Mouse (Mus musculus) hindbrain, embryonic 11.5 days (tissue): ENCODE results near the gene Rpl35a. TPM values are rescaled to one million over a fixed set of nuclear protein-coding genes. Genes with fewer than 3 reads are reported as not detected.

Source experiments
- ATAC-seq: fragments of 200-750 bp; cut with Nextera tagmentation; 2 replicates; pipeline ENCODE4 v1.8.0; 2017; ENCODE audit warnings: mild to moderate bottlenecking, moderate TSS enrichment, moderate library complexity; ENCODE audit not compliant: low FRiP score
- DNase-seq: peaks from one replicate; pipeline ENCODE4 v3.0.0-alpha.2; 2015; ENCODE audit warnings: low spot score
- H3K27ac ChIP-seq: fragments of 300-500 bp; sonication (generic); 2 replicates; pipeline ENCODE4 v1.5.1; 2014; ENCODE audit warnings: mild to moderate bottlenecking, low read depth, low read length
- H3K27me3 ChIP-seq: fragments of 300-500 bp; sonication (generic); 2 replicates; pipeline ENCODE4 v1.6.1; 2014; ENCODE audit warnings: mild to moderate bottlenecking, low read length, moderate library complexity, mixed read lengths; ENCODE audit not compliant: control insufficient read depth, insufficient read depth
- H3K36me3 ChIP-seq: fragments of 300-500 bp; sonication (generic); 2 replicates; pipeline ENCODE4 v1.6.1; 2014; ENCODE audit warnings: mild to moderate bottlenecking, low read length, moderate library complexity, mixed read lengths; ENCODE audit not compliant: control insufficient read depth, insufficient read depth
- H3K4me1 ChIP-seq: fragments of 300-500 bp; sonication (generic); replicated peaks from 2 replicates; pipeline ENCODE4 v1.6.1; 2014; ENCODE audit warnings: low read length, mixed read lengths; ENCODE audit not compliant: control insufficient read depth, insufficient read depth
- H3K4me2 ChIP-seq: fragments of 300-500 bp; sonication (generic); replicated peaks from 2 replicates; pipeline ENCODE4 v1.6.1; 2014; ENCODE audit warnings: mild to moderate bottlenecking, low read depth, low read length
- H3K4me3 ChIP-seq: fragments of 300-500 bp; sonication (generic); 2 replicates; pipeline ENCODE4 v1.5.1; 2014; ENCODE audit warnings: low read depth, low read length
- H3K9ac ChIP-seq: fragments of 300-500 bp; sonication (generic); 2 replicates; pipeline ENCODE4 v1.6.1; 2014; ENCODE audit warnings: low read depth, low read length
- H3K9me3 ChIP-seq: fragments of 300-500 bp; sonication (generic); 2 replicates; pipeline ENCODE4 v1.6.1; 2016; ENCODE audit warnings: low read length; ENCODE audit not compliant: control insufficient read depth
- WGBS: fragments of 180-500 bp; shearing (Covaris S2); extraction: QIAGEN DNeasy Blood & Tissue Kit; methylation state at CpG from one replicate; pipeline ENCODE4 v1.1.7; 2014; 5-methylcytosine and 5-hydroxymethylcytosine counted together
- polyA plus RNA-seq: library from polyadenylated mRNA; unstranded; fragments of >200 nt; fragmentation: Nextera tagmentation; extraction: Ambion mirVana; gene quantifications from 2 replicates; pipeline ENCODE4 v1.2.1, GENCODE M21; 2014

The Rpl35a gene
- polyA plus RNA-seq, 1 experiment from 2014 or later: 789 TPM

- H3K4me3 ChIP-seq: no peak overlapping the region
- no peaks in the 10 kb centered on the region for H3K27me3 ChIP-seq
- peaks cover 10% of the 10 kb centered on the region for H3K4me1 ChIP-seq
- no peaks in the 10 kb centered on the region for H3K9me3 ChIP-seq
- no peak overlapping the region for H3K9ac ChIP-seq
- ATAC-seq (no peak), DNase-seq (no peak)
- no peak overlapping the region for H3K27ac ChIP-seq
- H3K36me3 ChIP-seq: peaks cover 8% of the 10 kb centered on the region
- no peak overlapping the region for H3K4me2 ChIP-seq
- 100% methylated on average over 1 of the region's 1 CpGs for WGBS
Observed at GRCm38 (mm10) chr16:33059471-33059870, 3.2 kb downstream of the Rpl35a start.

GRCm38 (mm10) chr16:33060926-33061325 is 4.7 kb downstream of the Rpl35a start:
- no peak for DNase-seq
- H3K9me3 ChIP-seq: no peaks in the 10 kb centered on the region
- no peak for ATAC-seq
- H3K27me3 ChIP-seq: no peaks in the 10 kb centered on the region
- 69% methylated on average over 2 of the region's 2 CpGs for WGBS
- no peak overlapping the region for H3K9ac ChIP-seq
- H3K36me3 ChIP-seq: peaks cover 8% of the 10 kb centered on the region
- peaks cover 10% of the 10 kb centered on the region for H3K4me1 ChIP-seq
- H3K4me3 ChIP-seq: no peak overlapping the region
- no peak overlapping the region for H3K27ac ChIP-seq
- no peak overlapping the region for H3K4me2 ChIP-seq

GRCm38 (mm10) chr16:33061400-33061799 is 5.1 kb downstream of the Rpl35a start:
- DNase-seq (no peak), ATAC-seq (no peak)
- Histone ChIP-seq H3K9me3 (no peaks in the 10 kb centered on the region), H3K27me3 (no peaks in the 10 kb centered on the region), H3K36me3 (peaks cover 8% of the 10 kb centered on the region), H3K4me3 (no peak overlapping the region), H3K9ac (no peak overlapping the region), H3K27ac (no peak overlapping the region), H3K4me1 (peaks cover 10% of the 10 kb centered on the region), H3K4me2 (no peak overlapping the region)
- WGBS: 51% methylated on average over 11 of the region's 11 CpGs

GRCm38 (mm10) chr16:33062024-33062681 is 5.9 kb downstream of the Rpl35a start, which contains the start of gene Lmln:
Gene Lmln, plus strand, starts transcription at chr16:33062521.
- under 1% methylated on average over 52 of the region's 64 CpGs for WGBS
- H3K4me3 ChIP-seq: peak within 1 kb of the TSS; percentile 85
- H3K27ac ChIP-seq: peak within 1 kb of the TSS; percentile 81
- H3K9me3 ChIP-seq: no peaks in the 10 kb centered on the region
- peaks cover 8% of the 10 kb centered on the region for H3K36me3 ChIP-seq
- no peaks in the 10 kb centered on the region for H3K27me3 ChIP-seq
- peaks cover 10% of the 10 kb centered on the region for H3K4me1 ChIP-seq
- DNase-seq (peak; percentile 95), ATAC-seq (peak; percentile 98)
- H3K9ac ChIP-seq: peak within 1 kb of the TSS; percentile 80
- H3K4me2 ChIP-seq: peak within 1 kb of the TSS; percentile 72

- DNase-seq (no peak), ATAC-seq (peak; percentile 75; the same call in 1 of the 2 replicates)
- Histone ChIP-seq H3K4me2 (peak overlapping the region; percentile 72), H3K4me1 (peaks cover 10% of the 10 kb centered on the region), H3K9ac (peak overlapping the region; percentile 80), H3K27me3 (no peaks in the 10 kb centered on the region), H3K4me3 (peak overlapping the region; percentile 85), H3K9me3 (no peaks in the 10 kb centered on the region), H3K27ac (peak overlapping the region; percentile 81), H3K36me3 (peaks cover 8% of the 10 kb centered on the region)
- under 1% methylated on average over 34 of the region's 35 CpGs for WGBS
Observed at GRCm38 (mm10) chr16:33062682-33063131, 6.5 kb downstream of the Rpl35a start.

- Histone ChIP-seq H3K9ac (peak overlapping the region; percentile 80; the same call in 1 of the 2 replicates), H3K36me3 (peaks cover 8% of the 10 kb centered on the region), H3K27me3 (no peaks in the 10 kb centered on the region), H3K9me3 (no peaks in the 10 kb centered on the region), H3K27ac (no peak overlapping the region), H3K4me2 (peak overlapping the region; percentile 72), H3K4me1 (peaks cover 6% of the 10 kb centered on the region; the same call in 1 of the 2 replicates), H3K4me3 (peak overlapping the region; percentile 85)
- WGBS: 31% methylated on average over 7 of the region's 7 CpGs
- no peak for ATAC-seq
- peak; percentile 17 for DNase-seq
Observed at GRCm38 (mm10) chr16:33063267-33063666, 7.0 kb downstream of the Rpl35a start.

GRCm38 (mm10) chr16:33064636-33065035 is 8.4 kb downstream of the Rpl35a start:
- no peaks in the 10 kb centered on the region for H3K27me3 ChIP-seq
- 66% methylated on average over 9 of the region's 9 CpGs for WGBS
- H3K9ac ChIP-seq: no peak overlapping the region
- DNase-seq (no peak), ATAC-seq (no peak)
- H3K36me3 ChIP-seq: peaks cover 4% of the 10 kb centered on the region
- peaks cover 6% of the 10 kb centered on the region; the same call in 1 of the 2 replicates for H3K4me1 ChIP-seq
- H3K4me2 ChIP-seq: no peak overlapping the region
- no peaks in the 10 kb centered on the region for H3K9me3 ChIP-seq
- H3K4me3 ChIP-seq: no peak overlapping the region
- no peak overlapping the region for H3K27ac ChIP-seq

GRCm38 (mm10) chr16:33070928-33071327 is 14.7 kb downstream of the Rpl35a start:
- no peak overlapping the region for H3K4me2 ChIP-seq
- no peaks in the 10 kb centered on the region for H3K9me3 ChIP-seq
- no peak overlapping the region for H3K4me3 ChIP-seq
- H3K27ac ChIP-seq: no peak overlapping the region
- no peak for DNase-seq
- no peaks in the 10 kb centered on the region for H3K27me3 ChIP-seq
- no peaks in the 10 kb centered on the region for H3K36me3 ChIP-seq
- ATAC-seq: no peak
- H3K9ac ChIP-seq: no peak overlapping the region
- H3K4me1 ChIP-seq: no peaks in the 10 kb centered on the region
